Mouse (Mus musculus): Measurements from ENCODE around the gene A4gnt.

DNA sequence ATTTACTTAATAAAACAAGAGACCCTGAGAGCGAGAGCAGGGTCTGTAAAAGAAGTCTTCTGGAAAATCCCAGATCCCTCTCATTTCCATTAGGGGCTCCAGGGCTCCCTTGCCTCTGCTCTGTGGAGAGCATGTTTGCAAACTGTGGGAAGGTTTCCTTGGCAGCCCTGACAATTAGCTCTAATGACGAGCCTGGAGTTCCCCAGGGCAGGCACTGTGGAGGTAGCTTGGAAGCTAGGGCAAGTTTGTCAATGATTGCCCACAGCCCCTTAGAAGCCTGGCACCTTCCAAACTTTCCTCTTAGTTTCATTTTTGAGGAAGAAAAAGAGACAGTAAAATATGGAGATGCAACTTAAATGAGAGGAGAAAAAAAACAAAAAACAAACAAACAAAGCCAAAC is 19.5 kb downstream of the A4gnt start:
- TF ChIP-seq CTCF (IDR thresholded peaks at IDR 0.05; ENCODE audit: low read depth, low read length) (no peak), GATA1 (IDR thresholded peaks at IDR 0.05; ENCODE audit: borderline replicate concordance, low read length) (no peak), TAL1 (conservative IDR thresholded peaks at IDR 0.05; ENCODE audit: low read depth, low read length) (no peak), POLR2AphosphoS5 (IDR thresholded peaks at IDR 0.05; ENCODE audit: insufficient replicate concordance, low read depth, low read length) (no peak), GATA2 (IDR thresholded peaks at IDR 0.05; ENCODE audit: borderline replicate concordance, low read depth, low read length) (no peak)
